Mouse (Mus musculus): Measurements from ENCODE around the gene Klhl10. TPM values are rescaled to one million over a fixed set of nuclear protein-coding genes. Genes with fewer than 3 reads are reported as not detected.

Klhl10 gene
- polyA plus RNA-seq, 2 experiments, result 0.74 to 2.5 TPM

DNA sequence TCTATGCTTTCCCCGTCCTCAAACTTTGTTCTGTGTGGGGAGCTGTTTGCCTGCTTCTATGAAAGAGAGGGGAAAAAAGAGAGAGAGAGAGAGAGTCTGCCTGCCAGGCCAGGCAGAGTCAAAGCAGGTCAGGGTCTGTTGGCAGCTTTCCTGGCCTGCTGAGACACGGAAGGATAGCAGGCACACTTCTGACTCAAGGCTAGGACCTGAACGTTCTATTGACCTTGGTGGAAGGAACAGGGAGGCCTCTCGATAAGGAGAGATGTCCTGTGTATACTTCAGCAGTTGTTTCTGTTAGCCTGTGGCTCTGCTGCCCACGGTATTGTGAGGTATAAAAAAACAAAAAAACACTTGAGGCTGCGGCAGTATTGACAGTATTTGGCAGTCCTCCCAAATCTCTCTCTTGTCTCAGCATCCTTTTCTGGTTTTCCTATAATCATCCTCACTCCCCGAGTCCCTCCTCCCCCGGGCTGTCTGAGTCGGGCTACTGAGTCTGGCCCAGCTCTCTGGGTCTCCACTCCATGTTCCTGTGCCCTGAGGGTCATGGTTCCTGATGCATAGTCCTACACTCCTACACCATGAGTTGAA lies 13.0 kb upstream of the Klhl10 start:
- H3K27me3 ChIP-seq (ENCODE audit: control insufficient read depth, insufficient read depth, low read length), result no peaks in the 10 kb centered on the region
- no peak overlapping the region for H3K27ac ChIP-seq (replicated peaks; ENCODE audit: low read depth, low read length)
- H3K9ac ChIP-seq (ENCODE audit: low read depth, low read length, severe bottlenecking), result no peak overlapping the region
- no peaks in the 10 kb centered on the region for H3K4me1 ChIP-seq (ENCODE audit: control insufficient read depth, insufficient read depth, low read length)
- no peak for ATAC-seq (ENCODE audit: low FRiP score, low read depth)
- TF ChIP-seq POLR2A (IDR thresholded peaks at IDR 0.05; ENCODE audit: borderline replicate concordance, extremely low read depth, insufficient read depth, insufficient read length), result no peak
- no peak overlapping the region for H3K4me2 ChIP-seq (replicated peaks; ENCODE audit: low read depth, low read length, severe bottlenecking)
- DNase-seq (ENCODE audit: low spot score), result peak; percentile 10
- no peak overlapping the region for H3K4me3 ChIP-seq (replicated peaks; ENCODE audit: low read length)
- H3K36me3 ChIP-seq (ENCODE audit: control insufficient read depth, insufficient read depth, low read length), result peaks cover 69% of the 10 kb centered on the region
- no peaks in the 10 kb centered on the region for H3K9me3 ChIP-seq (ENCODE audit: control insufficient read depth, low read length)
- 79% methylated on average over 9 of the region's 9 CpGs for WGBS

DNA sequence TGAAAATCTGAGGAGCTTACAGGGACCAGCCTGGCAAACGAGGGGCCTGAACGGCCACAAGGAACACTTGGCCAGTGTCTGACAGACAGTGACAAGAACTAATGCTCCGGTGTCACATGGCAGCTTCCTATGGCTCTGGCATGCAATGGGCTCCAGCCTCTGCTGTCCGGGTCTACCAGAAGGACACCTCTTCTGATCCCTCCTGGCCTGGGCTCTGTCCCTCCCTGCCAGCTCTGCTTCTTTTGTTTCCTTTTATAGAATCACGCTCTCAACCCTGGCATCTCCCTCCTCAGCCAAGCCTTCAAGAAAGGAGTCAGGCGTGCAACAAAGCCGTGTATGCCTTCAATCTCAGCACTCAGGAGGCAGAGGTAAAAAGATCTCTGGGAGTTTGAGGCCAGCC lies 11.7 kb upstream of the Klhl10 start:
- H3K4me2 ChIP-seq (replicated peaks; ENCODE audit: low read depth, low read length, severe bottlenecking), result no peak overlapping the region

DNA sequence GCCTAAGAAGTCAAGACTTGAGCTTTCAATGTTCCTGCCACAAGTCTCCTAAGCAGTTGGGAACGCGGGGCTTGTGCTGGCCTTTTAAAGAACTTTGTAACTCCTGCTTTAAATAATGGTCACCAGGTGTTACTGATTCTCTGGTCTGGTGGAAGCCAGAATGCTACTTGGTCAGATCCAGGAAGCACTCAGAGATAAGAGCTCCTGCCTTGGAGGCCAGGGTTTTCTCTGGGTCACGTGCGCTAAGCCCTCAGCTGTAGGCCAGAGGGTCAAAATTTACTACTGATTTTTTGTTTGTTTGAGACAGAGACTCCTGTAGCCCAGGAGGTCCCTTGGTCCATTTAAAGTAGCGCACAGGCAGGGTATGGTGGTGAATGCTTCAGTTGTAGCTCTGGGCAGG lies 9.7 kb upstream of the Klhl10 start:
- H3K4me2 ChIP-seq (replicated peaks; ENCODE audit: low read depth, low read length, severe bottlenecking), result no peak overlapping the region
- TF ChIP-seq POLR2A (IDR thresholded peaks at IDR 0.05; ENCODE audit: borderline replicate concordance, extremely low read depth, insufficient read depth, insufficient read length), result no peak
- no peak for DNase-seq (ENCODE audit: low spot score)
- no peak for ATAC-seq (ENCODE audit: low FRiP score, low read depth)
- H3K27ac ChIP-seq (replicated peaks; ENCODE audit: low read depth, low read length), result no peak overlapping the region
- peaks cover 69% of the 10 kb centered on the region for H3K36me3 ChIP-seq (ENCODE audit: control insufficient read depth, insufficient read depth, low read length)
- no peaks in the 10 kb centered on the region for H3K4me1 ChIP-seq (ENCODE audit: control insufficient read depth, insufficient read depth, low read length)
- no peak overlapping the region for H3K9ac ChIP-seq (ENCODE audit: low read depth, low read length, severe bottlenecking)
- H3K27me3 ChIP-seq (ENCODE audit: control insufficient read depth, insufficient read depth, low read length), result no peaks in the 10 kb centered on the region
- no peak overlapping the region for H3K4me3 ChIP-seq (replicated peaks; ENCODE audit: low read length)
- 84% methylated on average over 5 of the region's 5 CpGs for WGBS
- H3K9me3 ChIP-seq (ENCODE audit: control insufficient read depth, low read length), result no peaks in the 10 kb centered on the region

More for the DNA sequence above, 11.7 kb upstream of the Klhl10 start:
- no peak overlapping the region for H3K9ac ChIP-seq (ENCODE audit: low read depth, low read length, severe bottlenecking)
- peaks cover 63% of the 10 kb centered on the region for H3K36me3 ChIP-seq (ENCODE audit: control insufficient read depth, insufficient read depth, low read length)
- no peaks in the 10 kb centered on the region for H3K9me3 ChIP-seq (ENCODE audit: control insufficient read depth, low read length)
- no peak for TF ChIP-seq POLR2A (IDR thresholded peaks at IDR 0.05; ENCODE audit: borderline replicate concordance, extremely low read depth, insufficient read depth, insufficient read length)
- H3K4me3 ChIP-seq (replicated peaks; ENCODE audit: low read length), result no peak overlapping the region
- ATAC-seq (ENCODE audit: low FRiP score, low read depth) (no peak), DNase-seq (ENCODE audit: low spot score) (no peak)
- no peak overlapping the region for H3K27ac ChIP-seq (replicated peaks; ENCODE audit: low read depth, low read length)
- 86% methylated on average over 7 of the region's 7 CpGs for WGBS
- H3K4me1 ChIP-seq (ENCODE audit: control insufficient read depth, insufficient read depth, low read length), result no peaks in the 10 kb centered on the region
- H3K27me3 ChIP-seq (ENCODE audit: control insufficient read depth, insufficient read depth, low read length), result no peaks in the 10 kb centered on the region

- Histone ChIP-seq H3K9me3 (ENCODE audit: control insufficient read depth, low read length) (no peaks in the 10 kb centered on the region), H3K27me3 (ENCODE audit: control insufficient read depth, insufficient read depth, low read length) (no peaks in the 10 kb centered on the region), H3K4me2 (replicated peaks; ENCODE audit: low read depth, low read length, severe bottlenecking) (no peak overlapping the region), H3K27ac (replicated peaks; ENCODE audit: low read depth, low read length) (no peak overlapping the region), H3K9ac (ENCODE audit: low read depth, low read length, severe bottlenecking) (no peak overlapping the region), H3K4me1 (ENCODE audit: control insufficient read depth, insufficient read depth, low read length) (peaks cover 6% of the 10 kb centered on the region; the same call in 1 of the 2 replicates), H3K4me3 (replicated peaks; ENCODE audit: low read length) (no peak overlapping the region), H3K36me3 (ENCODE audit: control insufficient read depth, insufficient read depth, low read length) (peaks cover 67% of the 10 kb centered on the region)
- TF ChIP-seq POLR2A (IDR thresholded peaks at IDR 0.05; ENCODE audit: borderline replicate concordance, extremely low read depth, insufficient read depth, insufficient read length), result no peak
- 92% methylated on average over 9 of the region's 9 CpGs for WGBS
- ATAC-seq (ENCODE audit: low FRiP score, low read depth) (no peak), DNase-seq (ENCODE audit: low spot score) (no peak)
Observed at GRCm38 (mm10) chr11:100435678-100436246, 6.0 kb upstream of the Klhl10 start.

DNA sequence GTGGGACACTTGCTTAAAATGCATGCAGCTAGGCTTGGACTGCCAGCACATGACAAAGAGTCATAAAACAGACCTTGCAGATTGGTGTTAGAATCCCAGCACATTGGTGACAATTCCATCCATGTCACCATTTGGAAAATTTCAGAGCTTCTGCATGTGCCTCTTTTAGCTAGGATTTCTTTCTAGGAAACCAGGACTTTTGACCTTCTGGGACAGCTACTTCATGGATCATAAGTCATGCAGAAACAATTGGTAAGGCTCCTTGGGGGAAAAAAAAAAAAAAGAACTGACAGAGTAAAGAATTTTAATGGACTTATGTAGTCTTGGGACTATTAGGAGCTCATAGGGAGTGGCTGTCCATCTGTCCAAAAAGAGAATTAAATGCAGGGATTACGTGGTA lies 3.8 kb upstream of the Klhl10 start:
- DNase-seq (ENCODE audit: low spot score) (no peak), ATAC-seq (ENCODE audit: low FRiP score, low read depth) (no peak)
- Histone ChIP-seq H3K27me3 (ENCODE audit: control insufficient read depth, insufficient read depth, low read length) (no peaks in the 10 kb centered on the region), H3K4me3 (replicated peaks; ENCODE audit: low read length) (no peak overlapping the region), H3K36me3 (ENCODE audit: control insufficient read depth, insufficient read depth, low read length) (peaks cover 55% of the 10 kb centered on the region), H3K9ac (ENCODE audit: low read depth, low read length, severe bottlenecking) (no peak overlapping the region), H3K27ac (replicated peaks; ENCODE audit: low read depth, low read length) (no peak overlapping the region), H3K4me1 (ENCODE audit: control insufficient read depth, insufficient read depth, low read length) (peaks cover 11% of the 10 kb centered on the region), H3K4me2 (replicated peaks; ENCODE audit: low read depth, low read length, severe bottlenecking) (no peak overlapping the region), H3K9me3 (ENCODE audit: control insufficient read depth, low read length) (no peaks in the 10 kb centered on the region)
- 90% methylated on average over 1 of the region's 1 CpGs for WGBS
- no peak for TF ChIP-seq POLR2A (IDR thresholded peaks at IDR 0.05; ENCODE audit: borderline replicate concordance, extremely low read depth, insufficient read depth, insufficient read length)

Measured in limb, embryonic 14.5 days (tissue).